Mouse (Mus musculus): ENCODE results near the gene Ppil1.

DNA sequence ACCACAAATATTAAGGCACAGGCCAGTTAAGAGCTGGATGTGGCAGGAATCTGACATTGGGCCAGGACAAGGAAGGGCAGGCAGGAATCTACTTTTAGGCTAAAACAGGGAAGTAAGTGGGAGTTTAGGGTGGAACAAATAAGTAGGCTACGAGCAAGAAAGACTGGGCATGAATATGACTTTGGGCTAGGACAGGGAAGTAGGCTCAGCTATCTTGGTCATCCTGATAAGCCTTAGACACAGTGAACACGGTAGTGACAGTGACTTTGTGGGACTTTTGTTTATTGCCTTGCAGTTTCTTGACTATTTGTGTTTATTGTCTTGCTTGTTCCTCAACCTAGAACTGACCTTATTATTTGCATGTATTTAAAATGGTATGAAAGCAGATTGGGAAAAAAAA, 10.8 kb downstream of the Ppil1 start:
- TF ChIP-seq CTCF (IDR thresholded peaks at IDR 0.05; ENCODE audit: borderline replicate concordance, extremely low read depth, insufficient read depth, insufficient read length), result no peak
- TF ChIP-seq POLR2A (IDR thresholded peaks at IDR 0.05; ENCODE audit: borderline replicate concordance, extremely low read depth, insufficient read depth, insufficient read length, poor library complexity, severe bottlenecking), result no peak
